In the genomic region with DNA sequence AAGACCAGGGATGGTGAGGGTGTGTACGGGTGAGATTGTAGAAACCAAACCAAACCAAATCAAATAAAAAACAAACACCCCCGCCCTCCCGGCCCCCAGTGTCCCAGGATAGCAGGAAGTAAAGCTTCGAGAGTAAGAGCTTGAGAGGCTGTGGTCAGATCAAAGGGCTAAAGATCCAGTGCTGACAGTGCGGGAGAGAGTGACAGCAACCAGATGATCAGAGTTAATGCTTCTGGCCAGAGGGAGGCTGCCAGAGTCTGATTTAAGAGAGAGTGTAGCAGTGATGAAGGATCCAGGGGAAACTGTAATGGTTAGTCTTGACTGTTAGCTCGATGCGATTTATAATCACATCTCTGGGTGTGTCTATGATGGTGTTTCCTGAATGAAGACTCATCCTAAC, we compare ENCODE assay signal across 22 mouse cellular contexts.
DNase-seq lines count a peak whose midpoint lies in the region; ATAC-seq and TF ChIP-seq lines count a peak whose summit lies in the region.
"Had no signal": no experiment of that assay in that cellular context is flagged by ENCODE, and none has a peak within 500 bp of the region (broad histone marks: within the 10 kb centered on the region; RNA-seq: fewer than 3 reads in every experiment).

No protein-coding gene starts in this region.

- no peak for TF ChIP-seq CTCF in lung, embryonic 14.5 days (IDR thresholded peaks at IDR 0.05; ENCODE audit: low read depth)
- no peak for TF ChIP-seq CTCF in lung, adult 2 months (IDR thresholded peaks at IDR 0.05; ENCODE audit: insufficient read depth, low read length)

- TF ChIP-seq POLR2A in lung, adult 2 months (IDR thresholded peaks at IDR 0.05; ENCODE audit: borderline replicate concordance, extremely low read depth, low read depth, low read length) = no peak

- ATAC-seq in heart, embryonic 12.5 days (ENCODE audit: insufficient number of reproducible peaks, low FRiP score) = no peak
- ATAC-seq in lung, embryonic 14.5 days (ENCODE audit: insufficient read depth) = peak; percentile 68
- ATAC-seq in embryonic facial prominence, embryonic 11.5 days (replicated peaks; ENCODE audit: insufficient number of reproducible peaks, low FRiP score, low TSS enrichment, low read depth) = no peak
- ATAC-seq: CD4-positive, CD25-positive, alpha-beta regulatory T cell, adult 4 months; forebrain, postnatal 0 days; hindbrain, postnatal 0 days; intestine, embryonic 16.5 days had no signal

- H3K36me3 ChIP-seq in heart, embryonic 12.5 days = no peaks in the 10 kb centered on the region
- H3K36me3 ChIP-seq in lung, embryonic 14.5 days (ENCODE audit: insufficient read depth) = no peaks in the 10 kb centered on the region
- H3K36me3 ChIP-seq in embryonic facial prominence, embryonic 11.5 days (replicated peaks; ENCODE audit: control insufficient read depth, insufficient read depth, low read depth, low read length) = no peaks in the 10 kb centered on the region
- H3K36me3 ChIP-seq: midbrain, embryonic 12.5 days had no signal

- no peaks in the 10 kb centered on the region for H3K9me3 ChIP-seq in heart, embryonic 12.5 days (replicated peaks)
- no peaks in the 10 kb centered on the region for H3K9me3 ChIP-seq in lung, embryonic 14.5 days (ENCODE audit: low read depth, low read length)
- H3K9me3 ChIP-seq in embryonic facial prominence, embryonic 11.5 days (replicated peaks; ENCODE audit: control insufficient read depth, low read length) = no peaks in the 10 kb centered on the region
- H3K9me3 ChIP-seq: midbrain, embryonic 12.5 days had no signal

- WGBS in heart, embryonic 12.5 days = 3% methylated on average over 7 of the region's 7 CpGs
- WGBS in lung, embryonic 14.5 days = 9% methylated on average over 7 of the region's 7 CpGs
- WGBS in lung, adult 2 months = 13% methylated on average over 7 of the region's 7 CpGs
- WGBS in embryonic facial prominence, embryonic 11.5 days = 45% methylated on average over 7 of the region's 7 CpGs

- peaks cover 26% of the 10 kb centered on the region for H3K4me1 ChIP-seq in heart, embryonic 12.5 days (replicated peaks)
- H3K4me1 ChIP-seq in lung, embryonic 14.5 days (ENCODE audit: insufficient read depth) = no peaks in the 10 kb centered on the region
- H3K4me1 ChIP-seq in lung, adult 2 months (ENCODE audit: control insufficient read depth, insufficient read depth, low read length) = no peaks in the 10 kb centered on the region; the same call in 1 of the 2 replicates
- H3K4me1 ChIP-seq in embryonic facial prominence, embryonic 11.5 days (ENCODE audit: control insufficient read depth, insufficient read depth, low read length) = no peaks in the 10 kb centered on the region
- H3K4me1 ChIP-seq: midbrain, embryonic 12.5 days had no signal

- no peak for DNase-seq in heart, adult 18-20 months
- DNase-seq in lung, embryonic 14.5 days = peak; percentile 45
- no peak for DNase-seq in lung, adult 2 months
- peak; percentile 5 for DNase-seq in embryonic facial prominence, embryonic 11.5 days (ENCODE audit: low spot score)
- DNase-seq in adrenal gland, postnatal 36 days = no peak
- DNase-seq in adrenal gland, adult 8-10 months = no peak
- DNase-seq: cerebellum, adult 11-12 months; cerebellum, postnatal 14 days; forebrain, postnatal 0 days; gastrocnemius, postnatal 36 days; kidney, adult 9 months; kidney, postnatal 36 days; liver; lung, postnatal 10 days; retina, postnatal 1 day; right cerebral cortex, postnatal 25 days; spleen, adult 18-20 months had no signal

- H3K4me2 ChIP-seq in heart, embryonic 12.5 days = peak overlapping the region; percentile 45
- H3K4me2 ChIP-seq in lung, embryonic 14.5 days = no peak overlapping the region
- H3K4me2 ChIP-seq in embryonic facial prominence, embryonic 11.5 days (ENCODE audit: low read depth, low read length) = no peak overlapping the region
- H3K4me2 ChIP-seq: midbrain, embryonic 12.5 days had no signal

- no peak overlapping the region for H3K4me3 ChIP-seq in heart, embryonic 12.5 days
- no peak overlapping the region for H3K4me3 ChIP-seq in lung, embryonic 14.5 days (ENCODE audit: low read depth, low read length)
- H3K4me3 ChIP-seq in lung, adult 2 months (replicated peaks; ENCODE audit: extremely low read depth, low read depth, low read length) = no peak overlapping the region
- no peak overlapping the region for H3K4me3 ChIP-seq in embryonic facial prominence, embryonic 11.5 days (ENCODE audit: low read depth, low read length)
- H3K4me3 ChIP-seq: midbrain, embryonic 12.5 days had no signal

- H3K27me3 ChIP-seq in heart, embryonic 12.5 days (replicated peaks) = 0 out of 2 replicates have a peak, but pooled peaks cover 3% of the 10 kb centered on the region
- H3K27me3 ChIP-seq in lung, embryonic 14.5 days (ENCODE audit: insufficient read depth, low read length) = no peaks in the 10 kb centered on the region
- H3K27me3 ChIP-seq in embryonic facial prominence, embryonic 11.5 days (ENCODE audit: control insufficient read depth, insufficient read depth, low read length) = no peaks in the 10 kb centered on the region
- H3K27me3 ChIP-seq: midbrain, embryonic 12.5 days had no signal

- H3K27ac ChIP-seq in heart, embryonic 12.5 days (ENCODE audit: poor library complexity, severe bottlenecking) = no peak overlapping the region
- H3K27ac ChIP-seq in lung, embryonic 14.5 days (ENCODE audit: low read depth) = no peak overlapping the region
- no peak overlapping the region for H3K27ac ChIP-seq in embryonic facial prominence, embryonic 11.5 days (replicated peaks; ENCODE audit: low read depth, low read length)
- H3K27ac ChIP-seq: hindbrain, postnatal 0 days; midbrain, embryonic 12.5 days had no signal

- no peak overlapping the region for H3K9ac ChIP-seq in heart, embryonic 12.5 days
- H3K9ac ChIP-seq in lung, embryonic 14.5 days = no peak overlapping the region
- no peak overlapping the region for H3K9ac ChIP-seq in embryonic facial prominence, embryonic 11.5 days (replicated peaks; ENCODE audit: low read length)
- H3K9ac ChIP-seq: forebrain, postnatal 0 days; midbrain, embryonic 12.5 days had no signal

Comparison
In these comparisons a context has a peak if more than half of its experiments do, and no peak if none do; other contexts are left out.
1. DNase-seq: peak in lung, embryonic 14.5 days (single experiment) and embryonic facial prominence, embryonic 11.5 days (single experiment); none in heart, adult 18-20 months (0 of 2), lung, adult 2 months (single experiment), adrenal gland, postnatal 36 days (0 of 2) and adrenal gland, adult 8-10 months (single experiment).